Mouse (Mus musculus): ENCODE measurements around the gene Ftl1. TPM values are rescaled to one million over a fixed set of nuclear protein-coding genes. Genes with fewer than 3 reads are reported as not detected.

Ftl1 gene
- total RNA-seq, 1 experiment: 398 TPM

- DNase-seq (ENCODE audit: low read depth, low spot score): no peak
- Histone ChIP-seq H3K36me3 (ENCODE audit: control insufficient read depth, insufficient read depth, low read length, poor library complexity, severe bottlenecking) (peaks cover 7% of the 10 kb centered on the region; the same call in 1 of the 2 replicates), H3K4me3 (ENCODE audit: insufficient read depth in 1 of 2, low read depth in 1 of 2, low read length in 2 of 2, poor library complexity in 1 of 2, severe bottlenecking in 1 of 2) (no peak overlapping the region), H3K4me1 (ENCODE audit: control insufficient read depth in 2 of 2, insufficient read depth in 2 of 2, low read length in 2 of 2, poor library complexity in 1 of 2) (peaks cover 7 to 13% of the 10 kb centered on the region in 2 experiments), H3K27ac (ENCODE audit: insufficient read depth, low read depth, low read length, poor library complexity, severe bottlenecking) (no peak overlapping the region), H3K9me3 (ENCODE audit: control insufficient read depth, insufficient read depth, low read depth, low read length) (no peaks in the 10 kb centered on the region), H3K9ac (ENCODE audit: insufficient read depth, low read depth, low read length, poor library complexity, severe bottlenecking) (no peak overlapping the region)
- in situ Hi-C loops (cut with MboI; ENCODE audit: low sequenced_read_pairs in 2 of 2, unreplicated experiment in 2 of 2): no loop called here
- TF ChIP-seq HCFC1 (IDR thresholded peaks at IDR 0.05; ENCODE audit: borderline replicate concordance, insufficient read depth, low read length) (no peak), CHD2 (IDR thresholded peaks at IDR 0.05; ENCODE audit: low read depth, low read length) (no peak), MAFK (IDR thresholded peaks at IDR 0.05; ENCODE audit: insufficient read depth, low read depth, low read length) (no peak), ZNF384 (IDR thresholded peaks at IDR 0.05; ENCODE audit: low read depth, low read length) (no peak), ZC3H11A (IDR thresholded peaks at IDR 0.05; ENCODE audit: borderline replicate concordance, low read depth, low read length) (no peak)
Observed at GRCm38 (mm10) chr7:45437046-45437445, 22.6 kb downstream of the Ftl1 start.

GRCm38 (mm10) chr7:45436444-45436843 is 23.2 kb downstream of the Ftl1 start:
- Histone ChIP-seq H3K4me3 (ENCODE audit: insufficient read depth in 1 of 2, low read depth in 1 of 2, low read length in 2 of 2, poor library complexity in 1 of 2, severe bottlenecking in 1 of 2) (no peak overlapping the region), H3K9ac (ENCODE audit: insufficient read depth, low read depth, low read length, poor library complexity, severe bottlenecking) (no peak overlapping the region), H3K9me3 (ENCODE audit: control insufficient read depth, insufficient read depth, low read depth, low read length) (no peaks in the 10 kb centered on the region), H3K27ac (ENCODE audit: insufficient read depth, low read depth, low read length, poor library complexity, severe bottlenecking) (no peak overlapping the region), H3K4me1 (ENCODE audit: control insufficient read depth in 2 of 2, insufficient read depth in 2 of 2, low read length in 2 of 2, poor library complexity in 1 of 2) (peaks cover 7 to 13% of the 10 kb centered on the region in 2 experiments), H3K36me3 (ENCODE audit: control insufficient read depth, insufficient read depth, low read length, poor library complexity, severe bottlenecking) (peaks cover 12% of the 10 kb centered on the region)
- in situ Hi-C loops (cut with MboI; ENCODE audit: low sequenced_read_pairs in 2 of 2, unreplicated experiment in 2 of 2): no loop called here
- DNase-seq (ENCODE audit: low read depth, low spot score): no peak
- no peak for TF ChIP-seq ZC3H11A (IDR thresholded peaks at IDR 0.05; ENCODE audit: borderline replicate concordance, low read depth, low read length)
- TF ChIP-seq MAFK (IDR thresholded peaks at IDR 0.05; ENCODE audit: insufficient read depth, low read depth, low read length): no peak
- no peak for TF ChIP-seq ZNF384 (IDR thresholded peaks at IDR 0.05; ENCODE audit: low read depth, low read length)
- TF ChIP-seq HCFC1 (IDR thresholded peaks at IDR 0.05; ENCODE audit: borderline replicate concordance, insufficient read depth, low read length): no peak
- no peak for TF ChIP-seq CHD2 (IDR thresholded peaks at IDR 0.05; ENCODE audit: low read depth, low read length)

GRCm38 (mm10) chr7:45435038-45435437 is 24.6 kb downstream of the Ftl1 start:
- in situ Hi-C loops (cut with MboI; ENCODE audit: low sequenced_read_pairs in 2 of 2, unreplicated experiment in 2 of 2): no loop called here
- Histone ChIP-seq H3K27ac (ENCODE audit: insufficient read depth, low read depth, low read length, poor library complexity, severe bottlenecking) (0 out of 2 replicates have a peak overlapping the region, but pooled peaks have one; percentile 4), H3K9ac (ENCODE audit: insufficient read depth, low read depth, low read length, poor library complexity, severe bottlenecking) (peak overlapping the region; percentile 75), H3K4me1 (ENCODE audit: control insufficient read depth in 2 of 2, insufficient read depth in 2 of 2, low read length in 2 of 2, poor library complexity in 1 of 2) (peaks cover 12 to 18% of the 10 kb centered on the region in 2 experiments), H3K9me3 (ENCODE audit: control insufficient read depth, insufficient read depth, low read depth, low read length) (no peaks in the 10 kb centered on the region), H3K4me3 (ENCODE audit: insufficient read depth in 1 of 2, low read depth in 1 of 2, low read length in 2 of 2, poor library complexity in 1 of 2, severe bottlenecking in 1 of 2) (peak overlapping the region; percentile 66 to 79), H3K36me3 (ENCODE audit: control insufficient read depth, insufficient read depth, low read length, poor library complexity, severe bottlenecking) (peaks cover 26% of the 10 kb centered on the region)
- TF ChIP-seq CHD2 (IDR thresholded peaks at IDR 0.05; ENCODE audit: low read depth, low read length): no peak
- no peak for TF ChIP-seq ZC3H11A (IDR thresholded peaks at IDR 0.05; ENCODE audit: borderline replicate concordance, low read depth, low read length)
- TF ChIP-seq MAFK (IDR thresholded peaks at IDR 0.05; ENCODE audit: insufficient read depth, low read depth, low read length): no peak
- TF ChIP-seq ZNF384 (IDR thresholded peaks at IDR 0.05; ENCODE audit: low read depth, low read length): no peak
- TF ChIP-seq HCFC1 (IDR thresholded peaks at IDR 0.05; ENCODE audit: borderline replicate concordance, insufficient read depth, low read length): no peak
- DNase-seq (ENCODE audit: low read depth, low spot score): no peak

DNA sequence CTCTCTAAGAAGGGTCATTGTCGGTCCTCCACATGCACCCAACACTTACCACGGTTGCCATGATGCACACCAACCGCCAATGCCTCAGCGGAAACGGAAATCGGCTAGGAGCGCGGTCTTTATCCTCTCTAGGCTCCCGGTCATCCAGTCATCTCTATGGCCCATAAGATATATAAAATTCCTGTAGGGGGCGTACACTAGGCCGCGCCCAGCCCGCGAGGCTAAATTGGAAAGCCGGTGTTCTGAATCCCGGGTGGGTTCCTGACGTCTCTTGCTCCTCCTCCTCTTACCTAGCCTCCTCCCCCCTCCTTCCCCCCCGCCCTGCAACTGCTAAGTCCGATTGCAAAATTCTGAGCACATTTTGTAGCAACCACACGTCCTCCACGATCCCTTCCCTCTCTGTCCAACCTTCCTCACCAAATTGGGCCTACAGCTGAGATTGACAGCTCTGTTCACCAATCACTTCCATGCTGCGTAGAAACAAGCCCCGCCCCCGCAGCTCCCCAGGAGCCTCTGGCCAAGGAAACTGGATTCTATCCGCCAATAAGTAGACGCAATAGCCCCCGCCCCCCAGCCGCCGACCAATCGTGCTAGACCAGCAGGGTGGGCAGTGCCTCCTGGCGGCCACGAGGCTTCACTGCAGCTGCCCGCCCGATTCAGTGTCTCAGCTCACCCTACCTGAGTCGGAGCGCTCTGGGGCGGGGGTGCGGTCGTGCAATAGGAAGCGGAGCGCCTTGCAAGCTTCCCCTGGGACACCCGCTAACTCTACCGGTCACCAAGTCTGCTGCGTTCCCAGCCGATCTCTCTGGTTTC is 25.3 kb downstream of the Ftl1 start, which contains the start of gene Gys1:
TSS of gene Gys1 (plus strand) at position 642 of the 813 bp plus-strand sequence.
- peak within 1 kb of the TSS; percentile 84 for H3K9ac ChIP-seq (ENCODE audit: insufficient read depth, low read depth, low read length, poor library complexity, severe bottlenecking)
- peak within 1 kb of the TSS; percentile 89 to 98 for H3K4me3 ChIP-seq (ENCODE audit: insufficient read depth in 1 of 2, low read depth in 1 of 2, low read length in 2 of 2, poor library complexity in 1 of 2, severe bottlenecking in 1 of 2)
- peak within 1 kb of the TSS; percentile 77 for H3K27ac ChIP-seq (ENCODE audit: insufficient read depth, low read depth, low read length, poor library complexity, severe bottlenecking)
- TF ChIP-seq ZC3H11A (IDR thresholded peaks at IDR 0.05; ENCODE audit: borderline replicate concordance, low read depth, low read length): no peak
- peak; percentile 78 for TF ChIP-seq HCFC1 (IDR thresholded peaks at IDR 0.05; ENCODE audit: borderline replicate concordance, insufficient read depth, low read length)
- no peak for TF ChIP-seq MAFK (IDR thresholded peaks at IDR 0.05; ENCODE audit: insufficient read depth, low read depth, low read length)
- TF ChIP-seq CHD2 (IDR thresholded peaks at IDR 0.05; ENCODE audit: low read depth, low read length): peak; percentile 91
- peak; percentile 100 for DNase-seq (ENCODE audit: low read depth, low spot score)
- H3K36me3 ChIP-seq (ENCODE audit: control insufficient read depth, insufficient read depth, low read length, poor library complexity, severe bottlenecking): peaks cover 33% of the 10 kb centered on the region
- H3K4me1 ChIP-seq (ENCODE audit: control insufficient read depth in 2 of 2, insufficient read depth in 2 of 2, low read length in 2 of 2, poor library complexity in 1 of 2): peaks cover 9 to 16% of the 10 kb centered on the region in 2 experiments
- H3K9me3 ChIP-seq (ENCODE audit: control insufficient read depth, insufficient read depth, low read depth, low read length): no peaks in the 10 kb centered on the region
- in situ Hi-C loops (cut with MboI; ENCODE audit: low sequenced_read_pairs in 2 of 2, unreplicated experiment in 2 of 2): no loop called here
